Mouse (Mus musculus): Measurements from ENCODE around the gene Fam50a.

GRCm38 (mm10) chrX:74328725-74329161 is 15.9 kb downstream of the Fam50a start, which contains the start of gene Plxna3:
- no peak for TF ChIP-seq CTCF (conservative IDR thresholded peaks at IDR 0.05; ENCODE audit: low read length)
- no peak for TF ChIP-seq NANOG (IDR thresholded peaks at IDR 0.05; ENCODE audit: borderline replicate concordance, low read length)

Measured in E14TG2a.4 (cell line).